Mouse (Mus musculus) cerebellum, adult 9-10 months (tissue): ENCODE results near the gene Pnpla3.
A peak's percentile ranks its signal among the peaks of the same experiment; 100 is the strongest.

Experiments
- DNase-seq: peaks from one replicate; pipeline ENCODE4 v3.0.0; 2022

The Pnpla3 gene

DNA sequence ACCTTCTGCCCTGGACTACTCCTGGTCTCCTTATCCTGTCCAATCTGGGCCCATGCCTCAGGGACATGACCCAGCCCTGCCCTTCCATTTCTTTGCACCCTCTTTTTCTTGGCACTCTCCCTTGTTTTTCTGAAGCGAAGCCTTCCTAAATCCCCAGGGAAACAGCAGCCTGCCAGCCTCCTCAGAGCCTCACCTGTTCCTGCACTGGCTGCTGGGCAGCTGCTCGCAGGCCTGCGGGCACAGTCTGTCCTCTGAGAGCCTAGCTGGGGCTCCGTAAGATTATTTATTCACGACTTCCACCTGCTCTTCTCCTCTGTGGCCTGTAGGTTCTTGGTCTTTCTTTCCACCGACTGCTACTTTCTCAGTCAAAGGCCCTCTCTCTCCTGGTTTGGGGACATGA, 14.4 kb downstream of the Pnpla3 start:
- no peak for DNase-seq

DNA sequence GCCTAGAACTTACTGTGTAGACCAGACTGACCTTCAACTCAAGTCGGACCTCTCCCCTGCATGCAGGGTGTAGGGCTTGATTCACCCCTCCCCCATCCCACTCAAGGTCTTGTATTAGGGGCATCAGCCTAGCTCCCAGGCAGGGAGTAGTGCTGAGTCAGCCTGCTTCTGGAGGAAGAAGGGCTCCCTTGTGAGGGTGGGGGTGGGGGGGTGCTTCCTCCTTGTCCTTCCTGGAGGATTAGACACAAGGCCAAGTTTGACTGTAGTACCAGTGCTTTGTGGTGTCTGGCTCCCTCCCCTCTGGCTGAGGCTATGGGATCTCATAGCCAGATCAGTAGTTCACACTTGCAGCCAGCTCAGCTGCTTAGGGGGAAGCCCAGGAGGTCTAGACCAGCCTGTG, 16.3 kb downstream of the Pnpla3 start:
- no peak for DNase-seq

DNA sequence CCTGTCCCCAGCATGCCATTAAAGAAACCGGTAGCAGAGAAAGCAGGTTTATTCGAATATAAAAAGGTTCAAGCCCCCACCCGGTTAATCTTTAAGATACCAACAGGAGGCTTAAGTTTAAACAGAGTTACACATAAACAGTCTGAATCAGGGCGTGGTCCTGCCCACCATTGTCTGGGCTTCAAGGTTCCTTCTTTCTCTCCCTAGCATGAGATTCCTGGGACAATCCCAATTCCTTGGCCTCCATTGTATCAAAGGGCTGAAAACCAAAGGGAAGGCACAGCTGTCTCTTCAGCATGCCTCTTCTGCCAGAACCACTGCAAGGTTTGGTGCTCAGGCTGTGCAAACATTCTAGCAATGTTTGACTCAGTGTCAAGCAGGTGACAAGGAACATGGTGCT, 18.6 kb downstream of the Pnpla3 start:
- no peak for DNase-seq

DNA sequence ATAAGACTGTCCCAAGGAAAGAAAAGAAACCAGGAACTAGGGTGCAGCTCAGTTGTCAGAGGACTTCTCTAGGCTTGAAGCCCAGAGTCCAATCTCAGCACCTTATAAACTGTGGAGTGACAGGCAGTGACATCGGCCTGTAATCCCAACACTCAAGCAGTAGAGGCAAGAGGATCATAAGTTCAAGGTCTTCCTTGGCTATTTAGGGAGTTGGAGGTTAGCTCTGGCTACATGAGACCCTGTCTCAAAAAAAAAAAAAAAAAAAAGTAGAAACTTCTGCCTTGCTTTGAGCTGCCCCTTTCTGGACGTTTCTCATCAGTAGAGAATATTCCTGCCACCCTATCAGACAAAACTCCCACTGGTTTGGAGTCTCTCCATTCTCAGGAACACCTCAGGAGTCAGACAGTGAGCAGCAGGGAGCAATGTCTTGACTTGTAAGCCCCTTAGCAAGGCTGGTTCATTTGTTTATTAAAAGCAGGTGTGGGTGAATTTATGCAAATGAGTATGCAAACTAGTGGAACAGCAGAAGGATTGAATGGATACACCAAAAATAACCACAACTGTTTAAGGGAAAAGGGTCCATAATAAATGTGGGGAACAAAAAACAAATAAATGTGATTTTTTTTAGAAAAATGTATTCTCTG, 21.4 kb downstream of the Pnpla3 start:
- no peak for DNase-seq

- DNase-seq, result no peak
Observed at GRCm38 (mm10) chr15:84189881-84190280, 22.2 kb downstream of the Pnpla3 start.

- no peak for DNase-seq
Observed at GRCm38 (mm10) chr15:84191724-84192057, 24.1 kb downstream of the Pnpla3 start.

DNA sequence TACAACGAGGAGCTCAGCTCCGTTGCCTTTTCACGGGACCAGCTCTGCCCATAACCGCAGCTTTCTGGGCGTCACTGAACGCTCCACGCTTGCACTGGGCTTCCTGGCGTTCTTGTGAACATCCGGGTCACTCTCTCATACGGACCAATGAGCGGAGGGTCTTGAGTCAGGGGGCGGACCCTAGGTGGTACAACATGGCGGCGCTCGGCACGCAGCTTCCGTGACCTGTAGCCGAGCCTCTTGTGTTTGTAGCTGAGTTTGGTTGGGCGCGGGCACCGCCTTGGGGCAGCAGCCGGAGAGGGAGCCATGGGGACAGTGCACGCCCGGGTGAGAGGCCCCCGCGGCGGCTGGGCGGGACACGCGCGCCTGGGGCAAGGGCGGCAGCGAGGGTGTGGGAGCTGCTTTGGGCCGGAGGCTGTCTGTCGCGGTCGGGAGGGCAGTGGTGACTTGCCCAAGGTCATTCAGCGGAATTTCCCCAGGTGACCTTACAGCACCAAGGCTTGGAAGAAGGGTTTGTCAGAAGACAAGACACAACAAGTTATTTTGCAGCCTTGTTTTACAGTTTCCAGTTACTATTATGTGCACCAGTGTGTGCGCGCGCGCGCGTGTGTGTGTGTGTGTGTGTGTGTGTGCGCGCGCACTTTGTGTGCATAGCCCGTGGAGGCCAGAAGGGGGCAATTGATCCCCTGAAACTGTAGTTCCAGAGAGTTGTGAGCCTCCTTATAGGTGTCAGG, 24.6 kb downstream of the Pnpla3 start, which contains the start of gene Samm50:
Samm50 (plus strand) TSS at position 184 of the 734 bp plus-strand sequence.
- DNase-seq, result peak; percentile 93

- no peak for DNase-seq
Observed at GRCm38 (mm10) chr15:84196486-84197165, 29.0 kb downstream of the Pnpla3 start.

DNA sequence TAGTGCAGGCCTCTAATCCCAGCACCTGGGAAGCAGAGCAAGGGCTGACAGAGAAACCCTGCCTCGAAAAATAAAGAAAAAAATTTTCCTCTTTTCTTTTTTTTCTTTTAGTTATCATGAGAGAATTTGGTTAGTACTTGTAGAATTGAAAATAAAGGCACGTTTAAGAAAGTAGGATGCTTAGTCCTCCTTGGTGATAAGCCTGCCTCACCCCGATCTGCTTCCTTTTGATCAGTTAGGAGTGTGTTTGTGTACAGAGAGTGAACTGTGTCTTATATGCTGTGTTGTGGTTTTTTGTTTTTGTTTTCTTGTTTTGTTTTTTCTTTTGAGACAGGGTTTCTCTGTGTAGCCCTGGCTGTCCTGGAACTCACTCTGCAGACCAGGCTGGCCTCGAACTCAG, 39.7 kb downstream of the Pnpla3 start:
- DNase-seq, result no peak

DNA sequence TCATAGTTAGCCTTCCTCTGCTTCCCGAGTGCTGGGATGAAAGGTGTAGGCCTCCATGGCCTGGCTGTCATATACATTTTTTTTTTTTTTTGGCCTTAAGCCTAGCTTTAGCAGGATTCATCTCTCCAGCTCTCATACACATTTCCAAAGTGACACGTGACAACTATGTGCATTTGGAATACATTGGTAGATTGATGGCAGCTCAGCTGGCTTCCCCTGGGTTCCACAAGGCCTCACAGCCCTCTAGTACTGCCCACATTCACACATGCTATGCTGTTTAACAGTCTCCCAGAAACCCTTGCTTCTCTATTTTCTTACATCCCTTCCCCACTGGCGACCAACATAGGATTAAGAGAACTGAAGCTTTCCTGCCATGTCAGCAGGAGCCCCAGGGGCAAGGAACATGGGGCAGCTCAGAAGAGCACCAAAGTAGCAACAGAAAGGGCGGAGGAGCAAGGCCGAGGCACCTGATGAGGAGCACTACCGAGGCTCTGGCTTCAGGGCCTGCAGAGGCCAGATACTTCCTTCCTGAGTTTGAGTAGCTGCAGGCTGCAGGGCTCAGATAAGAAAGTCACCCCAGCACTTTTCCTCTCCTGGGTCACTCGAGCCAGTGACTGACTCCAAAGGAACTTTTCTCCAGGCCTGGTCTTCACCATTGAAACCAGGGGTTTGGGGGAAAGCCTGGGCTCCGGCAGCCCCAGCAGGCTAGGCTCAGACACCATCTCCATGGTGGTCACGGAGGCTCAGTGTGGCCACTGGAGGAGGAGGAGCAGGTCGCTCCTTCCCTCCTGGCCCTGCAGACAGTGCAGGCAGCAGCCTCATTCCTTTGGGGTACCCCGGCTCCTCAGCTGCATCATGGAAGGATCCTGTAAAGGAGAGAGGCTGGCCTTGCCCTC, 42.1 kb downstream of the Pnpla3 start:
- no peak for DNase-seq

- no peak for DNase-seq
Observed at GRCm38 (mm10) chr15:84210461-84210860, 42.8 kb downstream of the Pnpla3 start.

GRCm38 (mm10) chr15:84210941-84211340, 43.3 kb downstream of the Pnpla3 start:
- DNase-seq, result no peak

DNA sequence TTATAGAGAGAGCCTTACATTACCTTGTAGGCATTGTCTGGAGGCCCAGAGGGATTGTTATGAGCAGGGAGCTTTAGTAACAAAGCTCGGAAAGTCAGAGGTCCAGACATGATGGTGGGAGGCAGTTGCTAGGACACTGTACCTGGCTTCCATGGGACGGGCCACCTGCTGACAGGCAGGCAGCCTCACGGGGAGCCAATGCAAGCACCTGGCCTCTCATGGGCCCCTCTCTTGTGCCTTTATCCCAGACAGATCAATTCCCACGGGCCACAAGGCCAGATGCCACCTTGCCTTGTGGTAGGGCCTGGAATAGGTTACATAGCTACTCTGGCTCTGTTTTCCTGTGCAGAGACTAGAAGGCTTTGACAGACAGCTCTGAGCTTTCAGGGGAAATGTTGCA, 43.9 kb downstream of the Pnpla3 start:
- no peak for DNase-seq

- peak; percentile 85 for DNase-seq
Observed at GRCm38 (mm10) chr15:84212031-84212755, 44.6 kb downstream of the Pnpla3 start.

DNA sequence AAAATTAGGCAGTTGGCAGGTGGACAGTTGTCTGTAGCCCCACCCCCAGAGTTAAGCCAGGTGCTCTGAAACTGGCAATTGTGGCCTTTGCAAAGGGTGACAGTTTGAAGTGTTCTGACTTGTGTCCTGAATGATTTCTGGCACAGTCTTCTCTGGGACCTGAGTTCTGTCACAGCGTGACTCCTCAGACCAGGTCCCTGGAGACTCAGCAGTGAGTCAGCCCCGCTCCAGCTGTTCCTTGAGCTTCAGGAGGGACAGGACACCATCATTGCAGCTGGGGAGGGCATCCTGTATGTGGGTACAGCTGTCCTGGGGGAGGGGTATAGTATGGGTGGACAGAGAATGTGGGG, 45.1 kb downstream of the Pnpla3 start:
- no peak for DNase-seq

GRCm38 (mm10) chr15:84213162-84213739, 45.6 kb downstream of the Pnpla3 start:
- no peak for DNase-seq

GRCm38 (mm10) chr15:84214476-84214875, 46.8 kb downstream of the Pnpla3 start:
- no peak for DNase-seq

DNA sequence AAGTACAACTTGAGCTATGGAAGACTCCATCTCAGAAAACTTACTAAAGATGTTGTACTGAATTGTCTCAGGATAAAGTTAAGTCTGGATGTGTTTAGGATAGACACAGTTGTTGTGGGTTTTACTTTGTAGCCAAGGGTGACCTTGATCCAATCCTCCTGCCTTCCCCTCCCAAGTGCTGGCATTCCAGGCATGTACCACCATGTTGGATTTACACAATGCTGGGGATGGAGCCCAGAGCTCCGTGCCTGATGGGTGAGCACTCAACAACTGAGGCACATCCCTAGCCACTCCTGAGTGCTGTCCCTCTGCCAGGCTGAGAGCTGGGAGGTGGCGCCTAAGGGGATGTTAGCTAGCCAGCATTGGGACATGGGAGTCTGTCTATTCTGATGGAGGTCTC, 47.6 kb downstream of the Pnpla3 start:
- no peak for DNase-seq

- DNase-seq, result no peak
Observed at GRCm38 (mm10) chr15:84216026-84216425, 48.4 kb downstream of the Pnpla3 start.

DNA sequence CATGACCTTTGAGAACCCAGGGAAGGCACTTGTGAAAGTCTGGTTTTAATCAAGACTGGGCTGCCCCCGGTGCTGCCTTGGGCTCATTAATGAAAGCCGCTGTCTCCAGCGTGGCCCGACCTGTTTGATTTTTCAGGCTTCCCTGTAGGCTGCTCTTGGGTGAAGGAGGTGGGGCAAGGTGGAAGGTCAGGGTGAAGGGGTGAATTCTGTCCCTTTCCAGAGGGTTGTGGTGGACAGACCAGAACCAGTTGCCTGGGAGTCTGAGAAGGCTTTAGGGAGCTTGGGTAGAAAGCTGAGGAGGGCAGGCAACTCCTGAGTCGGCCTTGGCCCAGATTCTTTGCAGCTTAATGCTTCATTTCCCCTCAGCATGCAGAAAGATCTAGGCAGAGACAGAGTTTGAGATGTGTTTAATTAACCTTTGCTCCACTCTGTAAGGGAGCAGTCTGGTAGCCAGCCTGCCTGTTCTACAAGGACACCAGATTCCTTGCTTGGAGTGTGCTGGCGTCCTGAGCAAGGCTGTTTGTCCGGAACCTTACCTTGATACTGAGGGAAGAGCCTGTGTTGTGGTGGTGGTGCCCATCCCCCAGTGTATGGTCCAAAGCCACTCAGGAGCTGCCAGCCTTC, 48.9 kb downstream of the Pnpla3 start:
- no peak for DNase-seq

DNA sequence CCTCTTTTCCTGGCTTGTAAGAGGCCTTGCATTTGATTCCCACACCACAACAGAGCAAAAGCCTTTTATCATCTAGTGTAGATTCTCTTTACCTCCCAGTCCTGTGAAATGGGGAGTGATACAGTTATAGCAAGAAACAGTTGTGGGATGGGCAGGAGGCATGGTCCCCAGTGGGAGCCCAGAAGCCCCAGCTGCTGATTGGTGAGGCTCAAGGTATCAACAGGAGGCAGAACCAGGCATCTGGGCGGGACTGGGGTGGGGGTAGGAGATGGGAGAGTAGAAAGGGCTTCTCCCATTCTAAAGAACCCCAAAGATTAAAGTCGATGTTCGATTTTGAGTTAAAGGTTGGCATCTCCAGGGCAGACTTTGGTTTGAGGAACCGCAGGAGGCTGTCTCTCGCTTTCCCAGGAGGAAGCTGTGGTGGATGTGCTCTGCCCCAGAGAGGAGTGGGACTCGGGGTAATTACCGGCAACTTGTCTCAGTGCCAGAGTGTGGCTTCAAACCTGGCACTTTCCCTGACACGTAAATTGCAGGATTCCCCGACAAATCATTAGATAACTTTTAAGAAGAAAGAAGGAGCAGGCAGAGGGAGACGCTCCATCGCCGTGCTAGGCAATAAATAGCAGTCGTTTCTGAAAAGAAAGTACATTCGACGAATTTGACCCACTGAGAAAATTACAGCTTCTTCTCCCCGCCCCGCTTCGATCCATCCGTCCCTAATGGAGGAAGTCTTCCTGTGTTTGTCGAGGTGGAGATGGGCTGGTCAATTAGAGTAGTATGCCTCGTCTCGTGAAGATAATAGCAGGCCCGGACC, 50.5 kb downstream of the Pnpla3 start:
- DNase-seq, result no peak
